Mouse (Mus musculus) hematopoietic multipotent progenitor cell, adult 10-12 weeks (in vitro differentiated cells): ENCODE data around the gene Dync1h1. TPM values are rescaled to one million over a fixed set of nuclear protein-coding genes. Genes with fewer than 3 reads are reported as not detected.

Experiments used
- polyA plus RNA-seq: library from polyadenylated mRNA; stranded (reverse); fragments of >175 nt; gene quantifications from 2 replicates; pipeline ENCODE4 v1.2.3, GENCODE M21; 2012; ENCODE audit warnings: low replicate concordance

Dync1h1 gene
- 292 and 395 TPM in 2 replicates for polyA plus RNA-seq

GRCm38 (mm10) chr12:110601241-110602218, at the start of gene Dync1h1:
Dync1h1 (plus strand) TSS chr12:110601452.

GRCm38 (mm10) chr12:110682561-110683299, 81.5 kb downstream of the Dync1h1 start, which contains the start of gene 1700001K19Rik:
1700001K19Rik (minus strand) TSS chr12:110682619.

GRCm38 (mm10) chr12:110702556-110702955, 101.3 kb downstream of the Dync1h1 start, which contains the start of gene Hsp90aa1:
Hsp90aa1 (minus strand) TSS chr12:110702728.

Other genes starting within 250 kb of the Dync1h1 start
- gene Ppp2r5c, start 154.3 kb upstream of the Dync1h1 start, polyA plus RNA-seq = 26.4 and 38.1 TPM in 2 replicates
- not detected in 2 replicates for gene 1700001K19Rik, start 81.2 kb downstream of the Dync1h1 start, polyA plus RNA-seq
- gene Hsp90aa1, start 101.3 kb downstream of the Dync1h1 start, polyA plus RNA-seq = 8.8 and 111 TPM in 2 replicates
- gene Wdr20, start 136.5 kb downstream of the Dync1h1 start, polyA plus RNA-seq = 6.1 and 38.6 TPM in 2 replicates
- gene Mok, start 239.5 kb downstream of the Dync1h1 start, polyA plus RNA-seq = 0.06 and 0.29 TPM in 2 replicates
- gene Zfp839, start 248.8 kb downstream of the Dync1h1 start, polyA plus RNA-seq = 14.4 and 15.2 TPM in 2 replicates